19 mouse cellular contexts compared by ENCODE assay signal in the genomic region with DNA sequence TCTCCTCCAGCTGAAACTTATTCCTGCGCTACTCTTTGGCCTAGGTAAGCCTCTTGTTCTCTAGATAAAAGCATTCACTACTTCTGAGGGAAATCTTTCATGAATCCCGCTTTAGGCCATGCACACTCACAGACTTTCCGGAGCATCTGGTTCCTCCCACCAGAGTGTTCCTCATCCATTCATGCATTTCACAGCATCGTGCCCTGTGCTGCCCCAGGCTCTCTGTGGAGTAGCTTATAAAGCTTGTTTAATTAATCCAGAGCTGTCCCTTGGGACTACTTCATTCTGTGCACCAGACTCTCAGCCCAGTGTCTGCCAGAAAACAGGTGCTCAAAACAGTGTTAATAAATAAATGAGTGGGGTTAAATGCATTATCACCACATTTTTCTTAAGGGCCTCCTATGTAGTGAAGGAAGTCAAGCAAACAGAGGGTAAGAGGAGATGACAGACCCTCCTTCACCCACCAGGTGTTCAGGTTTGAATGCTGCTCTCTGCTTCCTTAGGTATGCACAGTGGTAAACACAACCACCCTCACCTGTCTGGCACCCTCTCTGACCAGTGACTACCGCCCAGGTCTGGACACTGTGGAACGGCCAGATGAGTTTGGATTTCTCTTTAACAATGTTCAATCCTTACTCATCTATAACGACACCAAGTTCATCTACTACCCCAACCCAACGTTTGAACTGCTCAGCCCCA.
DNase-seq lines count a peak whose midpoint lies in the region; ATAC-seq lines count a peak whose summit lies in the region.
"Had no signal": no experiment of that assay in that cellular context is flagged by ENCODE, and none has a peak within 500 bp of the region (broad histone marks: within the 10 kb centered on the region; RNA-seq: fewer than 3 reads in every experiment).

No protein-coding gene starts in this region.

- peak; percentile 61; the same call in 1 of the 2 replicates for ATAC-seq in forebrain, embryonic 12.5 days (ENCODE audit: low FRiP score)
- 0 out of 2 replicates have a peak, but pooled peaks have one; percentile 56 for ATAC-seq in limb, embryonic 12.5 days (ENCODE audit: insufficient number of reproducible peaks, insufficient read depth, low FRiP score, low TSS enrichment, low read depth)
- peak; percentile 70; the same call in 1 of the 2 replicates for ATAC-seq in neural tube, embryonic 15.5 days (ENCODE audit: low FRiP score)
- ATAC-seq: activated CD4-positive, CD25-positive, alpha-beta regulatory T cell, adult 4 months had no signal

- no peak for DNase-seq in forebrain, embryonic 10.5 days (ENCODE audit: extremely low spot score, low spot score)
- DNase-seq in limb, embryonic 10.5 days (ENCODE audit: low spot score), result no peak
- DNase-seq in mesoderm, embryonic 11.5 days (ENCODE audit: low read depth, low spot score), result peak; percentile 10
- DNase-seq in testis, postnatal 14 days (ENCODE audit: low spot score), result no peak
- no peak for DNase-seq in right cerebral cortex, postnatal 25 days
- DNase-seq: adrenal gland, postnatal 36 days; cerebellum, postnatal 14 days; gastrocnemius, postnatal 25 days; kidney, adult 8-10 months; lung, embryonic 14.5 days; right cerebral cortex, postnatal 4 days; thymus, adult 2 months had no signal

- no peak overlapping the region for H3K4me2 ChIP-seq in forebrain, embryonic 12.5 days
- H3K4me2 ChIP-seq in limb, embryonic 12.5 days, result no peak overlapping the region
- no peak overlapping the region for H3K4me2 ChIP-seq in neural tube, embryonic 15.5 days
- H3K4me2 ChIP-seq: embryonic facial prominence, embryonic 12.5 days; heart, embryonic 11.5 days; lung, embryonic 14.5 days had no signal

- H3K9ac ChIP-seq in forebrain, embryonic 12.5 days, result no peak overlapping the region
- no peak overlapping the region for H3K9ac ChIP-seq in limb, embryonic 12.5 days (replicated peaks)
- no peak overlapping the region for H3K9ac ChIP-seq in neural tube, embryonic 15.5 days (replicated peaks)
- H3K9ac ChIP-seq: embryonic facial prominence, embryonic 12.5 days; lung, embryonic 14.5 days had no signal

- H3K27ac ChIP-seq in forebrain, embryonic 12.5 days, result no peak overlapping the region
- no peak overlapping the region for H3K27ac ChIP-seq in forebrain, embryonic 10.5 days
- no peak overlapping the region for H3K27ac ChIP-seq in limb, embryonic 12.5 days
- H3K27ac ChIP-seq in limb, embryonic 10.5 days, result no peak overlapping the region
- no peak overlapping the region for H3K27ac ChIP-seq in neural tube, embryonic 15.5 days (replicated peaks)
- H3K27ac ChIP-seq: embryonic facial prominence, embryonic 12.5 days; macrophage had no signal

- H3K27me3 ChIP-seq in forebrain, embryonic 12.5 days, result no peaks in the 10 kb centered on the region
- no peaks in the 10 kb centered on the region for H3K27me3 ChIP-seq in forebrain, embryonic 10.5 days (ENCODE audit: poor library complexity, severe bottlenecking)
- H3K27me3 ChIP-seq in limb, embryonic 12.5 days, result no peaks in the 10 kb centered on the region
- no peaks in the 10 kb centered on the region for H3K27me3 ChIP-seq in limb, embryonic 10.5 days (ENCODE audit: low read depth, poor library complexity, severe bottlenecking)
- H3K27me3 ChIP-seq in neural tube, embryonic 15.5 days (replicated peaks), result no peaks in the 10 kb centered on the region
- H3K27me3 ChIP-seq: embryonic facial prominence, embryonic 12.5 days had no signal

- H3K36me3 ChIP-seq in forebrain, embryonic 12.5 days (replicated peaks), result peaks cover 72% of the 10 kb centered on the region
- peaks cover 38% of the 10 kb centered on the region for H3K36me3 ChIP-seq in forebrain, embryonic 10.5 days (replicated peaks)
- H3K36me3 ChIP-seq in limb, embryonic 12.5 days, result peaks cover 4% of the 10 kb centered on the region; the same call in 1 of the 2 replicates
- peaks cover 7% of the 10 kb centered on the region; the same call in 1 of the 2 replicates for H3K36me3 ChIP-seq in limb, embryonic 10.5 days
- H3K36me3 ChIP-seq in neural tube, embryonic 15.5 days, result peaks cover 82% of the 10 kb centered on the region

- no peak overlapping the region for H3K4me3 ChIP-seq in forebrain, embryonic 12.5 days (replicated peaks)
- H3K4me3 ChIP-seq in forebrain, embryonic 10.5 days, result no peak overlapping the region
- H3K4me3 ChIP-seq in limb, embryonic 12.5 days (replicated peaks), result no peak overlapping the region
- no peak overlapping the region for H3K4me3 ChIP-seq in limb, embryonic 10.5 days
- H3K4me3 ChIP-seq in neural tube, embryonic 15.5 days (replicated peaks), result no peak overlapping the region
- H3K4me3 ChIP-seq: embryonic facial prominence, embryonic 12.5 days had no signal

- no peaks in the 10 kb centered on the region for H3K9me3 ChIP-seq in forebrain, embryonic 12.5 days
- H3K9me3 ChIP-seq in forebrain, embryonic 10.5 days, result no peaks in the 10 kb centered on the region
- H3K9me3 ChIP-seq in limb, embryonic 12.5 days, result no peaks in the 10 kb centered on the region
- H3K9me3 ChIP-seq in limb, embryonic 10.5 days (replicated peaks), result no peaks in the 10 kb centered on the region
- no peaks in the 10 kb centered on the region for H3K9me3 ChIP-seq in neural tube, embryonic 15.5 days (replicated peaks)
- H3K9me3 ChIP-seq: embryonic facial prominence, embryonic 12.5 days had no signal

- WGBS in forebrain, embryonic 12.5 days, result 68% methylated on average over 8 of the region's 8 CpGs
- WGBS in forebrain, embryonic 10.5 days, result 76% methylated on average over 8 of the region's 8 CpGs
- WGBS in limb, embryonic 12.5 days, result 72% methylated on average over 8 of the region's 8 CpGs
- 90% methylated on average over 8 of the region's 8 CpGs for WGBS in limb, embryonic 10.5 days
- 65% methylated on average over 8 of the region's 8 CpGs for WGBS in neural tube, embryonic 15.5 days

- 0 out of 2 replicates have a peak, but pooled peaks cover 9% of the 10 kb centered on the region for H3K4me1 ChIP-seq in forebrain, embryonic 12.5 days
- H3K4me1 ChIP-seq in forebrain, embryonic 10.5 days, result peaks cover 9% of the 10 kb centered on the region
- H3K4me1 ChIP-seq in limb, embryonic 12.5 days (replicated peaks), result no peaks in the 10 kb centered on the region
- no peaks in the 10 kb centered on the region for H3K4me1 ChIP-seq in limb, embryonic 10.5 days
- H3K4me1 ChIP-seq in neural tube, embryonic 15.5 days, result peaks cover 9% of the 10 kb centered on the region
- H3K4me1 ChIP-seq: embryonic facial prominence, embryonic 12.5 days had no signal
